Mouse (Mus musculus) midbrain, postnatal 0 days (tissue): ENCODE data around the gene Reep3. TPM values are rescaled to one million over a fixed set of nuclear protein-coding genes. Genes with fewer than 3 reads are reported as not detected.

Experiments
- ATAC-seq: fragments of 200-750 bp; cut with Nextera tagmentation; 2 replicates; pipeline ENCODE4 v1.8.0; 2017; ENCODE audit warnings: moderate number of reproducible peaks, mild to moderate bottlenecking, moderate TSS enrichment, moderate library complexity; ENCODE audit not compliant: low FRiP score
- DNase-seq: peaks from one replicate; pipeline ENCODE4 v3.0.0-alpha.2; 2015; ENCODE audit warnings: low spot score
- H3K27ac ChIP-seq: fragments of 300-500 bp; sonication (generic); 2 replicates; pipeline ENCODE4 v1.5.1; 2014; ENCODE audit warnings: low read depth, mild to moderate bottlenecking, low read length, mixed read lengths
- H3K27me3 ChIP-seq: fragments of 300-500 bp; sonication (generic); 2 replicates; pipeline ENCODE4 v1.6.1; 2014; ENCODE audit warnings: low read length, control low read depth, mixed read lengths; ENCODE audit not compliant: insufficient read depth
- H3K36me3 ChIP-seq: fragments of 300-500 bp; sonication (generic); 2 replicates; pipeline ENCODE4 v1.6.1; 2014; ENCODE audit warnings: low read length, control low read depth, mixed read lengths; ENCODE audit not compliant: insufficient read depth
- H3K4me1 ChIP-seq: fragments of 300-500 bp; sonication (generic); 2 replicates; pipeline ENCODE4 v1.6.1; 2014; ENCODE audit warnings: mild to moderate bottlenecking, control low read depth, antibody characterized with exemption, low read length, mixed read lengths; ENCODE audit not compliant: insufficient read depth
- H3K4me2 ChIP-seq: fragments of 300-500 bp; sonication (generic); 2 replicates; pipeline ENCODE4 v1.6.1; 2014; ENCODE audit warnings: low read depth, mild to moderate bottlenecking, low read length, mixed read lengths; ENCODE audit not compliant: poor library complexity, severe bottlenecking
- H3K4me3 ChIP-seq: fragments of 300-500 bp; sonication (generic); 2 replicates; pipeline ENCODE4 v1.5.1; 2014; ENCODE audit warnings: low read depth, mild to moderate bottlenecking, low read length, moderate library complexity
- H3K9ac ChIP-seq: fragments of 300-500 bp; sonication (generic); replicated peaks from 2 replicates; pipeline ENCODE4 v1.6.1; 2014; ENCODE audit warnings: mild to moderate bottlenecking, low read length, moderate library complexity, mixed read lengths; ENCODE audit not compliant: poor library complexity, severe bottlenecking
- H3K9me3 ChIP-seq: fragments of 300-500 bp; sonication (generic); 2 replicates; pipeline ENCODE4 v1.6.1; 2016; ENCODE audit warnings: low read length, control low read depth
- CTCF ChIP-seq: IDR thresholded peaks from 2 replicates; pipeline ENCODE4 v1.5.1; 2016; ENCODE audit warnings: antibody characterized with exemption, mild to moderate bottlenecking
- WGBS: fragments of 180-500 bp; shearing (Covaris S2); extraction: QIAGEN DNeasy Blood & Tissue Kit; methylation state at CpG from one replicate; pipeline ENCODE4 v1.1.7; 2014; 5-methylcytosine and 5-hydroxymethylcytosine counted together
- polyA plus RNA-seq: library from polyadenylated mRNA; unstranded; fragments of >200 nt; fragmentation: Nextera tagmentation; extraction: Ambion mirVana; gene quantifications from 2 replicates; pipeline ENCODE4 v1.2.1, GENCODE M21; 2015
- total RNA-seq: library from RNA; depleted of rRNA; stranded (reverse); fragments of >200 nt; gene quantifications from 2 replicates; pipeline ENCODE4 v1.2.3, GENCODE M21; 2014

Gene Reep3
- total and polyA plus RNA-seq, 2 experiments from 2014 or later = 26.6 to 28.1 TPM

- WGBS = 96% methylated on average over 5 of the region's 5 CpGs
- no peak for TF ChIP-seq CTCF
- Histone ChIP-seq H3K27me3 (no peaks in the 10 kb centered on the region), H3K4me3 (no peak overlapping the region), H3K27ac (no peak overlapping the region), H3K36me3 (no peaks in the 10 kb centered on the region), H3K9ac (no peak overlapping the region), H3K4me1 (no peaks in the 10 kb centered on the region), H3K9me3 (no peaks in the 10 kb centered on the region), H3K4me2 (no peak overlapping the region)
- DNase-seq (no peak), ATAC-seq (no peak)
Measured at GRCm38 (mm10) chr10:66983043-66983442, 113.7 kb downstream of the Reep3 start.

DNA sequence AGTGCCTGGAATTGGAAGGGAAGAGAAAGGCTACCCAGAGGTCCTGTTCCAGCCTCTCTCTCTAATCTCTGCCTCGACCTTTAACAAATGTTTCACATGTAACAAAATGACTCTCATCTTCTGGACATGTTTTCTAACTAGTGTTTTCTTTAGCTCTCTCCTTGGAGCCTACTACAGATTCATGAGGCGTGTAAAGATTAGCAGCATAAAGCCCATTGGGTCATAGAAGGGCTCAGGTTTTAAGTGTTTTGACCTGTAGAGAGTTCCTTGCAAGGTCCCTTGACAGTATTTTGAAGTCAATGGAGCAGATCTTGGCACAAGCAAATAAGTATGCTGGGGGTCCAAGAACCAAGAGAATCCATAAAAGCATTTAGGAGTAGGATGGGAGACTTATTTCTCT lies 118.5 kb downstream of the Reep3 start:
- H3K27me3 ChIP-seq = no peaks in the 10 kb centered on the region
- DNase-seq (no peak), ATAC-seq (no peak)
- H3K36me3 ChIP-seq = no peaks in the 10 kb centered on the region
- H3K4me2 ChIP-seq = no peak overlapping the region
- WGBS = 76% methylated on average over 2 of the region's 2 CpGs
- no peak overlapping the region for H3K9ac ChIP-seq
- H3K9me3 ChIP-seq = no peaks in the 10 kb centered on the region
- no peak overlapping the region for H3K4me3 ChIP-seq
- H3K4me1 ChIP-seq = no peaks in the 10 kb centered on the region
- no peak for TF ChIP-seq CTCF
- H3K27ac ChIP-seq = no peak overlapping the region

- no peak for DNase-seq
- no peak for TF ChIP-seq CTCF
- no peaks in the 10 kb centered on the region for H3K27me3 ChIP-seq
- H3K27ac ChIP-seq = no peak overlapping the region
- H3K36me3 ChIP-seq = no peaks in the 10 kb centered on the region
- 97% methylated on average over 3 of the region's 3 CpGs for WGBS
- no peak overlapping the region for H3K4me2 ChIP-seq
- no peaks in the 10 kb centered on the region for H3K9me3 ChIP-seq
- no peak overlapping the region for H3K4me3 ChIP-seq
- no peaks in the 10 kb centered on the region for H3K4me1 ChIP-seq
- ATAC-seq = no peak
- H3K9ac ChIP-seq = no peak overlapping the region
Measured at GRCm38 (mm10) chr10:66977093-66977492, 119.7 kb downstream of the Reep3 start.

DNA sequence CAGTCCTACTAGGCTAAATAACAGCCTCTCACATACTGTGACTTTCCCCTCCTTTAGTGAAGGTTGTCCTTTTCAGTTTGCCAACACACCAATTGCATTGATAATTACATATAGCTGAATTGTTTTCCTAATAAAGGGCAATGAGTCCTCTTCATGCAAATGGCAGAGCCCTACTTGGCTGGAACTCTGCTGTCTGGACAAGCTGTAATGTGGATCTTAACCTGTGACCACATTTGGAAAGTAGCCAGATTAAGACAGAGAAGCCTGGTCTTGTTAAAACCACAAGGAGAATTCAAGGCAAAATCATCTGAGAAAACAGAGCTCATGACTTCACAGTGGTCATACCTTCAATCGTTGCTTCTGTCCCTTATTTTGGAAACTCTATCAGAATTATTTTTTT lies 121.3 kb downstream of the Reep3 start:
- Histone ChIP-seq H3K9ac (no peak overlapping the region), H3K36me3 (no peaks in the 10 kb centered on the region), H3K4me1 (no peaks in the 10 kb centered on the region), H3K27ac (no peak overlapping the region), H3K27me3 (no peaks in the 10 kb centered on the region), H3K4me2 (no peak overlapping the region), H3K4me3 (no peak overlapping the region), H3K9me3 (no peaks in the 10 kb centered on the region)
- WGBS = 85% methylated on average over 1 of the region's 1 CpGs
- DNase-seq = peak; percentile 28
- ATAC-seq = no peak
- no peak for TF ChIP-seq CTCF

DNA sequence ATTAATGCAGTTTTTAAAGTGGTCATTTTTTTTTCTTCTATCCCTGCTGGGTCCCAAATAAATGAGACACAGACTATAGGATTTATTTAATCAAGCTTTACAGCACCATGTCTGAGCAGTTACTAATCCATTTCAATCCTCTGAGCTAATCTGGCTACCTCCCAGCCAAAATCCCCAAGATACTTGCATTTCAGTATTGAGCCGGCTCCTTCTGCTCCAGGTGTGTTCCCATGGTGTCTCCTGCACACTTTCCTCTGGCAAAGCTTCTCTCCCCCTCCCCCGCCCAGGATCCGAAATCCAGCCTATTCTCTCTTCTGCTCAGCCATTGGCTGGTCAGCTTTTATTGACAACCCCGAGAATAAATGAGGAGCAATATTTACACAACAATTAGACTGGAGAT lies 122.3 kb downstream of the Reep3 start:
- no peak for TF ChIP-seq CTCF
- no peak overlapping the region for H3K9ac ChIP-seq
- ATAC-seq (no peak), DNase-seq (peak; percentile 42)
- no peaks in the 10 kb centered on the region for H3K36me3 ChIP-seq
- H3K9me3 ChIP-seq = no peaks in the 10 kb centered on the region
- no peaks in the 10 kb centered on the region for H3K4me1 ChIP-seq
- no peak overlapping the region for H3K27ac ChIP-seq
- 55% methylated on average over 4 of the region's 4 CpGs for WGBS
- H3K27me3 ChIP-seq = no peaks in the 10 kb centered on the region
- H3K4me3 ChIP-seq = no peak overlapping the region
- no peak overlapping the region for H3K4me2 ChIP-seq

- TF ChIP-seq CTCF = no peak
- 72% methylated on average over 6 of the region's 6 CpGs for WGBS
- H3K27ac ChIP-seq = no peak overlapping the region
- no peak for ATAC-seq
- DNase-seq = no peak
- H3K9me3 ChIP-seq = no peaks in the 10 kb centered on the region
- no peak overlapping the region for H3K4me3 ChIP-seq
- no peaks in the 10 kb centered on the region for H3K4me1 ChIP-seq
- H3K9ac ChIP-seq = no peak overlapping the region
- no peaks in the 10 kb centered on the region for H3K27me3 ChIP-seq
- H3K4me2 ChIP-seq = no peak overlapping the region
- no peaks in the 10 kb centered on the region for H3K36me3 ChIP-seq
Measured at GRCm38 (mm10) chr10:66973866-66974265, 122.9 kb downstream of the Reep3 start.
